Mouse (Mus musculus): ENCODE results near the gene Spata2. TPM values are rescaled to one million over a fixed set of nuclear protein-coding genes. Genes with fewer than 3 reads are reported as not detected.

Gene Spata2
- total RNA-seq, 1 experiment: 10.0 TPM

GRCm38 (mm10) chr2:167529935-167530513 lies 37.3 kb upstream of the Spata2 start:
- H3K27ac ChIP-seq (ENCODE audit: insufficient read depth, low read depth, low read length, poor library complexity, severe bottlenecking): no peak overlapping the region
- peaks cover 0 to 11% of the 10 kb centered on the region in 2 experiments; a peak in 2 of 4 replicates for H3K4me1 ChIP-seq (ENCODE audit: control insufficient read depth in 2 of 2, insufficient read depth in 2 of 2, low read length in 2 of 2, poor library complexity in 1 of 2)
- in situ Hi-C loops (cut with MboI; ENCODE audit: low sequenced_read_pairs in 2 of 2, unreplicated experiment in 2 of 2): loop anchor here (5.0 to 10.0 kb wide), 3 partner anchors 72 to 365 kb away; no protein-coding TSS in a partner anchor
- H3K36me3 ChIP-seq (ENCODE audit: control insufficient read depth, insufficient read depth, low read length, poor library complexity, severe bottlenecking): no peaks in the 10 kb centered on the region
- no peak for TF ChIP-seq ZC3H11A (IDR thresholded peaks at IDR 0.05; ENCODE audit: borderline replicate concordance, low read depth, low read length)
- no peak for TF ChIP-seq CHD2 (IDR thresholded peaks at IDR 0.05; ENCODE audit: low read depth, low read length)
- peak; percentile 78; the same call in 1 of the 2 replicates for TF ChIP-seq ZNF384 (IDR thresholded peaks at IDR 0.05; ENCODE audit: low read depth, low read length)
- no peak for DNase-seq (ENCODE audit: low read depth, low spot score)
- H3K9ac ChIP-seq (ENCODE audit: insufficient read depth, low read depth, low read length, poor library complexity, severe bottlenecking): no peak overlapping the region
- H3K9me3 ChIP-seq (ENCODE audit: control insufficient read depth, insufficient read depth, low read depth, low read length): no peaks in the 10 kb centered on the region
- no peak overlapping the region for H3K4me3 ChIP-seq (ENCODE audit: insufficient read depth in 1 of 2, low read depth in 1 of 2, low read length in 2 of 2, poor library complexity in 1 of 2, severe bottlenecking in 1 of 2)

DNA sequence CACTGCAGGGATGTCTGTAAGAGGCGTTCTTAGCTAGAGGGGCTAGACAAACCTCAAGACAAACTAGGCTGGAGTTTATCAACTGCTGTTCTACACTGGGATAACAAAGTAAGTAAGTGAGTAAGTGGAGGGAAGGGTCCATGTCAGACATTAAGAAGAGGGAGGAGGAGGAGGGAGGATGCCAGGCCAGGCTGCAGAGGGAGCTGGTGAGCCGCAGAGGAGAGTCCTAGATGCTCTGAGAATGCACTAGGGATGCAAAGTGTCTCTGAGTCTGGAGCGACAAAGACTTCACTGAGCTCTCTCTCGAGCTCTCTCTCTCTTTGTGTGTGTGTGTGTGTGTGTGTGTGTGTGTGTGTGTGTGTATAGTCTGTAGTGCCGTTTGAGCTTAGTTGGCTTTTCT lies 35.6 kb upstream of the Spata2 start:
- in situ Hi-C loops (cut with MboI; ENCODE audit: low sequenced_read_pairs in 2 of 2, unreplicated experiment in 2 of 2): no loop called here
- Histone ChIP-seq H3K27ac (ENCODE audit: insufficient read depth, low read depth, low read length, poor library complexity, severe bottlenecking) (no peak overlapping the region), H3K4me3 (ENCODE audit: insufficient read depth in 1 of 2, low read depth in 1 of 2, low read length in 2 of 2, poor library complexity in 1 of 2, severe bottlenecking in 1 of 2) (no peak overlapping the region), H3K9ac (ENCODE audit: insufficient read depth, low read depth, low read length, poor library complexity, severe bottlenecking) (no peak overlapping the region), H3K4me1 (ENCODE audit: control insufficient read depth in 2 of 2, insufficient read depth in 2 of 2, low read length in 2 of 2, poor library complexity in 1 of 2) (peaks cover 0 to 11% of the 10 kb centered on the region in 2 experiments; a peak in 2 of 4 replicates), H3K9me3 (ENCODE audit: control insufficient read depth, insufficient read depth, low read depth, low read length) (no peaks in the 10 kb centered on the region), H3K36me3 (ENCODE audit: control insufficient read depth, insufficient read depth, low read length, poor library complexity, severe bottlenecking) (no peaks in the 10 kb centered on the region)
- no peak for DNase-seq (ENCODE audit: low read depth, low spot score)
- TF ChIP-seq HCFC1 (IDR thresholded peaks at IDR 0.05; ENCODE audit: borderline replicate concordance, insufficient read depth, low read length) (no peak), ZC3H11A (IDR thresholded peaks at IDR 0.05; ENCODE audit: borderline replicate concordance, low read depth, low read length) (no peak), ZNF384 (IDR thresholded peaks at IDR 0.05; ENCODE audit: low read depth, low read length) (no peak)

DNA sequence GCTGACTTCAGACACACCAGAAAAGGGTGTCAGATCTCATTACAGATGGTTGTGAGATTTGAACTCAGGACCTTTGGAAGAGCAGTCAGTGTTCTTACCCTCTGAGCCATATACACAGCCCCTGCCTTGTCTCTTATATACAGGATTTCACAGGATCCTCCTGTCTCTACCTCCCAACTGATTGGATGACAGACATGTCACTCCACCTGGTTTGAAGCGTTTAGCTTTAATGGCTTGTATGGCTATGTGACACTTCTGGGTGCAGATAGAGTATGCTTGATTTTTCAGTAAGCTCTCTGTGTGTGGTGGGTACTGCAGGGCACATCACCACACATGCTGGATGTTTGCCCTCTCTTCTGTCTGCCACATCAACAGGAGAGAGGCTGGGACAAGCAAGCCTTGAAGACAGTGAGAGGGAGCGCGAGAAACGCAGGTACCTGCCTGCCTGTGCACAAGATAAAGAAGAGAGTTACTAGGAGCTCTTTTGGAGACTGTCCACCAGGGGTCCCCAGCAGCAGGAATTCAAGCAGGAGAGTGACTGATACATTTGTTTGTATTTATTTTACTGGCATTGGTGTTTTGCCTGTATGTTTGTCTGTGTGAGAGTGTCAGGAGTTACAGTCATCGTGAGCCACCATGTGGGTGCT lies 27.0 kb upstream of the Spata2 start:
- no peak overlapping the region for H3K9ac ChIP-seq (ENCODE audit: insufficient read depth, low read depth, low read length, poor library complexity, severe bottlenecking)
- H3K27ac ChIP-seq (ENCODE audit: insufficient read depth, low read depth, low read length, poor library complexity, severe bottlenecking): no peak overlapping the region
- DNase-seq (ENCODE audit: low read depth, low spot score): no peak
- H3K4me3 ChIP-seq (ENCODE audit: insufficient read depth in 1 of 2, low read depth in 1 of 2, low read length in 2 of 2, poor library complexity in 1 of 2, severe bottlenecking in 1 of 2): no peak overlapping the region
- TF ChIP-seq MAFK (IDR thresholded peaks at IDR 0.05; ENCODE audit: insufficient read depth, low read depth, low read length): no peak
- TF ChIP-seq HCFC1 (IDR thresholded peaks at IDR 0.05; ENCODE audit: borderline replicate concordance, insufficient read depth, low read length): no peak
- TF ChIP-seq ZNF384 (IDR thresholded peaks at IDR 0.05; ENCODE audit: low read depth, low read length): no peak
- TF ChIP-seq ZC3H11A (IDR thresholded peaks at IDR 0.05; ENCODE audit: borderline replicate concordance, low read depth, low read length): no peak
- no peak for TF ChIP-seq CHD2 (IDR thresholded peaks at IDR 0.05; ENCODE audit: low read depth, low read length)
- H3K9me3 ChIP-seq (ENCODE audit: control insufficient read depth, insufficient read depth, low read depth, low read length): no peaks in the 10 kb centered on the region
- in situ Hi-C loops (cut with MboI; ENCODE audit: low sequenced_read_pairs in 2 of 2, unreplicated experiment in 2 of 2): no loop called here
- H3K36me3 ChIP-seq (ENCODE audit: control insufficient read depth, insufficient read depth, low read length, poor library complexity, severe bottlenecking): peaks cover 30% of the 10 kb centered on the region
- H3K4me1 ChIP-seq (ENCODE audit: control insufficient read depth in 2 of 2, insufficient read depth in 2 of 2, low read length in 2 of 2, poor library complexity in 1 of 2): no peaks in the 10 kb centered on the region

GRCm38 (mm10) chr2:167515688-167516087 lies 23.0 kb upstream of the Spata2 start:
- Histone ChIP-seq H3K36me3 (ENCODE audit: control insufficient read depth, insufficient read depth, low read length, poor library complexity, severe bottlenecking) (peaks cover 63% of the 10 kb centered on the region), H3K4me1 (ENCODE audit: control insufficient read depth in 2 of 2, insufficient read depth in 2 of 2, low read length in 2 of 2, poor library complexity in 1 of 2) (no peaks in the 10 kb centered on the region), H3K27ac (ENCODE audit: insufficient read depth, low read depth, low read length, poor library complexity, severe bottlenecking) (no peak overlapping the region), H3K9me3 (ENCODE audit: control insufficient read depth, insufficient read depth, low read depth, low read length) (no peaks in the 10 kb centered on the region), H3K4me3 (ENCODE audit: insufficient read depth in 1 of 2, low read depth in 1 of 2, low read length in 2 of 2, poor library complexity in 1 of 2, severe bottlenecking in 1 of 2) (no peak overlapping the region), H3K9ac (ENCODE audit: insufficient read depth, low read depth, low read length, poor library complexity, severe bottlenecking) (no peak overlapping the region)
- in situ Hi-C loops (cut with MboI; ENCODE audit: low sequenced_read_pairs in 2 of 2, unreplicated experiment in 2 of 2): no loop called here
- TF ChIP-seq ZNF384 (IDR thresholded peaks at IDR 0.05; ENCODE audit: low read depth, low read length) (no peak), MAFK (IDR thresholded peaks at IDR 0.05; ENCODE audit: insufficient read depth, low read depth, low read length) (no peak), ZC3H11A (IDR thresholded peaks at IDR 0.05; ENCODE audit: borderline replicate concordance, low read depth, low read length) (no peak), CHD2 (IDR thresholded peaks at IDR 0.05; ENCODE audit: low read depth, low read length) (no peak), HCFC1 (IDR thresholded peaks at IDR 0.05; ENCODE audit: borderline replicate concordance, insufficient read depth, low read length) (no peak)
- DNase-seq (ENCODE audit: low read depth, low spot score): no peak
